Mouse (Mus musculus) hindbrain, embryonic 14.5 days (tissue): Measurements from ENCODE around the gene Dusp14. TPM values are rescaled to one million over a fixed set of nuclear protein-coding genes. Genes with fewer than 3 reads are reported as not detected.

Experiments
- ATAC-seq: fragments of 200-750 bp; cut with Nextera tagmentation; 2 replicates; pipeline ENCODE4 v1.8.0; 2017; ENCODE audit warnings: moderate number of reproducible peaks, mild to moderate bottlenecking, moderate TSS enrichment, moderate library complexity; ENCODE audit not compliant: low FRiP score
- DNase-seq: peaks from one replicate; pipeline ENCODE4 v3.0.0-alpha.2; 2015; ENCODE audit warnings: low spot score
- H3K27ac ChIP-seq: fragments of 300-500 bp; sonication (generic); 2 replicates; pipeline ENCODE4 v1.5.1; 2014; ENCODE audit warnings: mild to moderate bottlenecking, moderate library complexity
- H3K27me3 ChIP-seq: fragments of 300-500 bp; sonication (generic); 2 replicates; pipeline ENCODE4 v1.6.1; 2014; ENCODE audit warnings: mild to moderate bottlenecking, low read length, mixed read lengths; ENCODE audit not compliant: control insufficient read depth, insufficient read depth
- H3K36me3 ChIP-seq: fragments of 300-500 bp; sonication (generic); replicated peaks from 2 replicates; pipeline ENCODE4 v1.6.1; 2014; ENCODE audit not compliant: control insufficient read depth, insufficient read depth
- H3K4me1 ChIP-seq: fragments of 300-500 bp; sonication (generic); replicated peaks from 2 replicates; pipeline ENCODE4 v1.6.1; 2014; ENCODE audit warnings: antibody characterized with exemption, low read length, mixed read lengths; ENCODE audit not compliant: control insufficient read depth, insufficient read depth
- H3K4me2 ChIP-seq: fragments of 300-500 bp; sonication (generic); replicated peaks from 2 replicates; pipeline ENCODE4 v1.6.1; 2014; ENCODE audit warnings: mild to moderate bottlenecking, moderate library complexity
- H3K4me3 ChIP-seq: fragments of 300-500 bp; sonication (generic); replicated peaks from 2 replicates; pipeline ENCODE4 v1.5.1; 2014; ENCODE audit warnings: mild to moderate bottlenecking, low read length
- H3K9ac ChIP-seq: fragments of 300-500 bp; sonication (generic); 2 replicates; pipeline ENCODE4 v1.6.1; 2014
- H3K9me3 ChIP-seq: fragments of 300-500 bp; sonication (generic); 2 replicates; pipeline ENCODE4 v1.6.1; 2016; ENCODE audit warnings: low read length; ENCODE audit not compliant: control insufficient read depth
- WGBS: fragments of 180-500 bp; shearing (Covaris S2); extraction: QIAGEN DNeasy Blood & Tissue Kit; methylation state at CpG from one replicate; pipeline ENCODE4 v1.1.7; 2014; 5-methylcytosine and 5-hydroxymethylcytosine counted together
- polyA plus RNA-seq: library from polyadenylated mRNA; unstranded; fragments of >200 nt; fragmentation: Nextera tagmentation; extraction: Ambion mirVana; gene quantifications from 2 replicates; pipeline ENCODE4 v1.2.1, GENCODE M21; 2014

The Dusp14 gene
- polyA plus RNA-seq, 1 experiment from 2014 or later = 13.7 TPM

GRCm38 (mm10) chr11:84090572-84090971, 21.5 kb upstream of the Dusp14 start:
- WGBS = 79% methylated on average over 8 of the region's 8 CpGs
- ATAC-seq = no peak

DNA sequence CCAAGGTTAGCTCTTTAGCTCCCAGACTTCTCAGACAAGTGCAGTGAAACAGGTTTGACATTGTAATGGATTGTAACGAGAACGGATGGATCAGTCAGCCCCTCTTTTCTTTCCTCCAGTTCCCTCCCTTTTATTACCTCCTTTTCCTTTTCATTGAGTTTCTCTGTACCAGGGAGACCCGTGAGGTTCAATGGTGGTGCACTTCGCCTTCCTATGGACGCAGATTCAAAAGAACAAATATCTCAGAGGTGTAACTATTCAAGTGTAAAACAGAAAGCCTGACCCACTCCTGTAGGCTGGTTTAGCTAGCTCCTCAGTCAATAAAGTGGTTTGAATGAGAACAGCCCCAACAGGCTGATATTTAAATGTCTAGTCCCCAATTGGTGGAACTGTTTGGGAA, 12.8 kb upstream of the Dusp14 start:
- Histone ChIP-seq H3K4me1 (no peaks in the 10 kb centered on the region), H3K4me3 (no peak overlapping the region), H3K9me3 (no peaks in the 10 kb centered on the region), H3K9ac (no peak overlapping the region), H3K36me3 (peaks cover 51% of the 10 kb centered on the region), H3K4me2 (no peak overlapping the region), H3K27ac (no peak overlapping the region), H3K27me3 (no peaks in the 10 kb centered on the region)
- ATAC-seq (no peak), DNase-seq (no peak)
- WGBS = 86% methylated on average over 5 of the region's 5 CpGs

More at GRCm38 (mm10) chr11:84090572-84090971, 21.5 kb upstream of the Dusp14 start:
- Histone ChIP-seq H3K4me2 (no peak overlapping the region), H3K36me3 (peaks cover 76% of the 10 kb centered on the region), H3K4me3 (no peak overlapping the region), H3K9ac (no peak overlapping the region), H3K27ac (no peak overlapping the region), H3K9me3 (no peaks in the 10 kb centered on the region), H3K27me3 (no peaks in the 10 kb centered on the region), H3K4me1 (no peaks in the 10 kb centered on the region)
- DNase-seq = no peak

DNA sequence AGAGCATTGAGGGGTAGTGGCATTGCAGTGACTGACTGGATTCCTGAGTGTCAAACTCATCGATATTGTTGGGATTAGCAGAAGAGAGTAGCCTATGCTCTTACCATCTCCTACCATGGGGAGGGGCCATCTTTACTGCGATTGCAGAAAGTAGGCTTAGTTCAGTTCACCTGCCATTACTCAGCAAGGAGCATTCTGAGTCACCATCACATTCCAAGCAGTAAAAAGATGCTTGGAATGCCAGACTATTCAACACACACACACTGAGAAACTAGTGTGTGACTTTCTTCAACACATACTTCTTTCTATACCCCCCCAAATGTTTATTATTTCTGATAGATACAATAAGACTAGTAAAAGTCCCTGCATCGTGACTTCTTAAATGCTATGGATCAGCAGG, 11.3 kb upstream of the Dusp14 start:
- 91% methylated on average over 3 of the region's 3 CpGs for WGBS

DNA sequence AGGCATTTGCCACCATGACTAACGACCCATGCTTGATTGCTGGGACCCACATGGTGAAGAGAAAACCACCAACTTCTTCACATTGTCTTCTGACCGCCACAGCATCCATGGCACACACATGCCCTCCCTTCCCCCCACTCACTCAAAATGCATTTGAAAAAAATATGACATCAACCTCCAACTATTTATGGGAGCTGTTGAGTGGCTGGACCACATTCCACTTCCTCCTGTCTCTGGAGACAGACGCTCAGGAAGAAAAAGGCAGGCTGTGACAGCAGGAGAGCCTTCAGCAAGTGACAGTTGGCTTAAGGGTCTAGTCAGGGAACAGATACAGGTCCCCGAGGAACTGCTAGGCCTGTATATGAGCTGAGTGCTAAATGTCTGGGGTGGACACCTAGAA, 10.8 kb upstream of the Dusp14 start:
- 81% methylated on average over 4 of the region's 4 CpGs for WGBS
- DNase-seq = no peak

More for the DNA sequence above, 11.3 kb upstream of the Dusp14 start:
- Histone ChIP-seq H3K4me1 (no peaks in the 10 kb centered on the region), H3K9me3 (no peaks in the 10 kb centered on the region), H3K4me2 (no peak overlapping the region), H3K36me3 (peaks cover 39% of the 10 kb centered on the region), H3K4me3 (no peak overlapping the region), H3K9ac (no peak overlapping the region), H3K27ac (no peak overlapping the region), H3K27me3 (no peaks in the 10 kb centered on the region)
- ATAC-seq = no peak
- no peak for DNase-seq

GRCm38 (mm10) chr11:84079361-84079760, 10.3 kb upstream of the Dusp14 start:
- no peak for ATAC-seq
- WGBS = 91% methylated on average over 11 of the region's 11 CpGs

More for the DNA sequence above, 10.8 kb upstream of the Dusp14 start:
- Histone ChIP-seq H3K27me3 (no peaks in the 10 kb centered on the region), H3K36me3 (peaks cover 36% of the 10 kb centered on the region), H3K27ac (no peak overlapping the region), H3K4me2 (no peak overlapping the region), H3K9me3 (no peaks in the 10 kb centered on the region), H3K4me3 (no peak overlapping the region), H3K4me1 (no peaks in the 10 kb centered on the region), H3K9ac (no peak overlapping the region)
- no peak for ATAC-seq

DNA sequence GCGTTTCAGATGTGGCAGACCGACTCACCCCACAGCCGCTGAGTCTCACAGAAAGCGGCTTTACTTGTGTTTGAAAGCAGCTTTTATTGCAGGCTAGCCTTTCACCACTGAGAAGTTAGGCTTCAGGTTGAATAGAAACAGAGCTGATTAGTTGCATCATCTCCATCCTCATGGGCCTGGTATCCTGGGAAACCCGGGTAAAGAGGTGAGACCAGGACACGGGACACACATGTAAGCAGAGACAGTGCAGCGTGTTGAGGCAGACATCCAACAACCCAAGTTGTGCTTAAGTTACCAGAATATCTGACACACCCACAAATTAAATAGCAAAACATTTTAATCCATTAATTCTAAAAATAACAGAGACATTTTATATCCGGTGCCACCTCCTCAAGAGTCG, 9.5 kb upstream of the Dusp14 start:
- H3K4me3 ChIP-seq = no peak overlapping the region
- no peaks in the 10 kb centered on the region for H3K27me3 ChIP-seq

More at GRCm38 (mm10) chr11:84079361-84079760, 10.3 kb upstream of the Dusp14 start:
- Histone ChIP-seq H3K9me3 (no peaks in the 10 kb centered on the region), H3K27me3 (no peaks in the 10 kb centered on the region), H3K36me3 (peaks cover 33% of the 10 kb centered on the region), H3K9ac (no peak overlapping the region), H3K4me3 (no peak overlapping the region), H3K27ac (no peak overlapping the region), H3K4me1 (no peaks in the 10 kb centered on the region), H3K4me2 (no peak overlapping the region)
- DNase-seq = no peak

GRCm38 (mm10) chr11:84077008-84077407, 7.9 kb upstream of the Dusp14 start:
- H3K9me3 ChIP-seq = no peaks in the 10 kb centered on the region
- no peaks in the 10 kb centered on the region for H3K4me1 ChIP-seq
- WGBS = 75% methylated on average over 2 of the region's 2 CpGs
- no peaks in the 10 kb centered on the region for H3K27me3 ChIP-seq
- peaks cover 29% of the 10 kb centered on the region for H3K36me3 ChIP-seq
- ATAC-seq (no peak), DNase-seq (no peak)
- no peak overlapping the region for H3K4me2 ChIP-seq
- H3K9ac ChIP-seq = no peak overlapping the region
- no peak overlapping the region for H3K27ac ChIP-seq
- no peak overlapping the region for H3K4me3 ChIP-seq

More for the DNA sequence above, 9.5 kb upstream of the Dusp14 start:
- no peak overlapping the region for H3K9ac ChIP-seq
- no peak overlapping the region for H3K4me2 ChIP-seq
- ATAC-seq (no peak), DNase-seq (no peak)
- no peaks in the 10 kb centered on the region for H3K4me1 ChIP-seq
- WGBS = 88% methylated on average over 9 of the region's 9 CpGs
- peaks cover 33% of the 10 kb centered on the region for H3K36me3 ChIP-seq
- H3K27ac ChIP-seq = no peak overlapping the region
- no peaks in the 10 kb centered on the region for H3K9me3 ChIP-seq

DNA sequence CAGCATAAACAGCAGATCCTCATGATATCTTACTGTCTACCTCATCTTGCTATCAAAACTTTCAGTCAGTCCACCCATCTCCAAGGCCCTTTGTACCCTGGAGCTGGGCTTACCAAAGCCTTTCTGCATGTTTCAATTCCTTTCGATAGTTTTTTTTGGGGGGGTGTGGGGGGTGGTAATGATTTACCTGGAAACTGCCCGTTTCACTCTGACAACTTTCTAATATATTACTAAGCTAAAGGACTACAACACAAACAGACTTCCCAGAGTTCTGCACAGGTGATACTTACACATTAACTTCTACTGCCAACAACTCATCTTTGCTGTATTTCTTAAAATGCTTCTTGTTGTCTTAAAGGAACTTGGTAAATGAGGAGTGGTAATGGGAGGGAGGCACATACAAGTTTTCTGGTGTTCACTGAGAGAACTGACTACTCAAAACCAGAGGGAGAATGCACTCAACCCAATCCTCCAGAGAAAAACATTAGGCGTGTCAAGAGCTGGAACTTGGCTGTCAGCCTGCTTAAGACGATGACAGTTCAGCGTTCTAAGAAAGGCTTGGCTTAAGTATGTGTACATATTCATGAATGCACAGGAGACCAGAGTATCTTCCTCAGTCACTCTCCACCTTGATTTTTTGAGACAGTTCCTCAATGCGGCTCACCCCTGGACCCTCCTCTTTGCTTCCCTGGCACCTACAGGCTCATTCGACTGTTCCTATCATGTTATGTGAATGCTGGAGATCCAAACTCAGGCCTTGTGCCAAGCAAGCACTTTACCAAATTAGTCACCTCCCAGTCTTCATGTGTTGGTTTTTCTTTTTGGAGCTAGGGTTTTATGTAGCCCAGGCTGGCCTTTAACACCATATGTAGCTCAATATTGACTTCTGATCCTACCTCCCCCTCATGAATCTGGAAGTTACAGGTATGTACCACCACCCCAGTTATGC, 5.0 kb upstream of the Dusp14 start:
- H3K27me3 ChIP-seq = peaks cover 11% of the 10 kb centered on the region; the same call in 1 of the 2 replicates
- H3K27ac ChIP-seq = no peak overlapping the region
- no peaks in the 10 kb centered on the region for H3K4me1 ChIP-seq
- no peak overlapping the region for H3K9ac ChIP-seq
- DNase-seq (no peak), ATAC-seq (no peak)
- H3K9me3 ChIP-seq = no peaks in the 10 kb centered on the region
- no peak overlapping the region for H3K4me3 ChIP-seq
- 82% methylated on average over 7 of the region's 7 CpGs for WGBS
- H3K4me2 ChIP-seq = no peak overlapping the region
- peaks cover 10% of the 10 kb centered on the region for H3K36me3 ChIP-seq

DNA sequence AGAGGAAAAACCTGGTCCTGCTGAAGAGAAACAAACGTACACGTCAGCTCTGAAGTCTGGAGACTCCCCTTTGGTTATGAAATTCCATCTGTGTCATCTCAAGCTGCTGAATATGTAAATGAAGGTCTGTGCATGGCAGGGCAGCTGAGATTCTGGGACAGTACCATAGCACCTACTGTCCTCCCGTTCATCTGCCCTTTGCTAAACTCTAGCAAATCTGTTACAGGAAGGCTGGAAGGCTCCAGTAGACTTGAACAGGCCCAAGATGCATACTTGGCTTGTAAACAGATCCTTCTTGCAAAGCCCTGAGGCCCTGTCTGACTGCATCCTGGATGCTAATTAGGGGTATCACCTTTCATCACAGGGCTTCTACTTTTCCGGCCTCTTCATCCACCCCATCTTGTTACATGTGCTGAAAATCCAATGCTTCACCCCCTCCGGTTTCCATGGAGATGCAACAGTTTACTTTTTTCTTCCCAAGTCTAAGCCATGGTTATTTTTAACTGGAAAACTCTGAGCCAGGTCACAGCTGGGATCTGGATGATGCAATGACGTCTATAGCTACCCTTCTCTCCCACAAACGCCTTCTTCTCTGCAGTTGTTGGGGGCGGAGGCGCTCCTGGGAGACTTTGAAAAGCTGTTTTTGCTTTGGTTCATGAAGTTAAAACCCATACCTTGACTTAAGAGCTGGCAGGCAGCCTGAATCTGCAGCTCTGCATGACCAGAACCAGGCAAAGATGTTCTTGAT, 4.0 kb upstream of the Dusp14 start:
- Histone ChIP-seq H3K4me3 (no peak overlapping the region), H3K4me2 (no peak overlapping the region), H3K27ac (no peak overlapping the region), H3K9ac (no peak overlapping the region), H3K9me3 (no peaks in the 10 kb centered on the region), H3K27me3 (peaks cover 13% of the 10 kb centered on the region; the same call in 1 of the 2 replicates), H3K36me3 (peaks cover under 1% of the 10 kb centered on the region; the same call in 1 of the 2 replicates), H3K4me1 (no peaks in the 10 kb centered on the region)
- ATAC-seq (no peak), DNase-seq (no peak)
- WGBS = 57% methylated on average over 9 of the region's 9 CpGs
